Mouse (Mus musculus) stomach, embryonic 14.5 days (tissue): ENCODE results near the gene Bbs9. TPM values are rescaled to one million over a fixed set of nuclear protein-coding genes. Genes with fewer than 3 reads are reported as not detected.

Experiments
- ATAC-seq: fragments of 200-750 bp; cut with Nextera tagmentation; 2 replicates; pipeline ENCODE4 v1.8.0; 2017; ENCODE audit warnings: low read depth, moderate TSS enrichment; ENCODE audit not compliant: insufficient number of reproducible peaks, insufficient read depth, low FRiP score
- H3K27ac ChIP-seq: fragments of 300-500 bp; sonication (generic); 2 replicates; pipeline ENCODE4 v1.5.1; 2014; ENCODE audit warnings: mild to moderate bottlenecking, low read length, moderate library complexity, mixed read lengths
- H3K27me3 ChIP-seq: fragments of 300-500 bp; sonication (generic); 2 replicates; pipeline ENCODE4 v1.6.1; 2014; ENCODE audit warnings: low read length, control low read depth, mixed read lengths; ENCODE audit not compliant: control insufficient read depth, insufficient read depth
- H3K36me3 ChIP-seq: fragments of 300-500 bp; sonication (generic); 2 replicates; pipeline ENCODE4 v1.6.1; 2014; ENCODE audit warnings: mild to moderate bottlenecking, control low read depth, low read length, moderate library complexity, mixed read lengths; ENCODE audit not compliant: control insufficient read depth, insufficient read depth
- H3K4me1 ChIP-seq: fragments of 300-500 bp; sonication (generic); 2 replicates; pipeline ENCODE4 v1.6.1; 2014; ENCODE audit warnings: low read length, control low read depth, mixed read lengths; ENCODE audit not compliant: control insufficient read depth, insufficient read depth
- H3K4me2 ChIP-seq: fragments of 300-500 bp; sonication (generic); replicated peaks from 2 replicates; pipeline ENCODE4 v1.6.1; 2014; ENCODE audit warnings: low read depth, low read length, control low read depth
- H3K4me3 ChIP-seq: fragments of 300-500 bp; sonication (generic); 2 replicates; pipeline ENCODE4 v1.5.1; 2014; ENCODE audit warnings: low read depth, low read length, control low read depth
- H3K9ac ChIP-seq: fragments of 300-500 bp; sonication (generic); replicated peaks from 2 replicates; pipeline ENCODE4 v1.6.1; 2014; ENCODE audit warnings: low read depth, mild to moderate bottlenecking, control low read depth, low read length, moderate library complexity, mixed read lengths
- H3K9me3 ChIP-seq: fragments of 300-500 bp; sonication (generic); 2 replicates; pipeline ENCODE4 v1.6.1; 2016; ENCODE audit warnings: low read depth, low read length, control low read depth; ENCODE audit not compliant: control insufficient read depth
- WGBS: fragments of 180-500 bp; shearing (Covaris S2); extraction: QIAGEN DNeasy Blood & Tissue Kit; methylation state at CpG from one replicate; pipeline ENCODE4 v1.1.7; 2014; 5-methylcytosine and 5-hydroxymethylcytosine counted together
- polyA plus RNA-seq: library from polyadenylated mRNA; unstranded; fragments of >200 nt; fragmentation: Nextera tagmentation; extraction: Ambion mirVana; gene quantifications from 2 replicates; pipeline ENCODE4 v1.2.1, GENCODE M21; 2014

Gene Bbs9
- polyA plus RNA-seq, 1 experiment from 2014 or later, result 16.0 TPM

DNA sequence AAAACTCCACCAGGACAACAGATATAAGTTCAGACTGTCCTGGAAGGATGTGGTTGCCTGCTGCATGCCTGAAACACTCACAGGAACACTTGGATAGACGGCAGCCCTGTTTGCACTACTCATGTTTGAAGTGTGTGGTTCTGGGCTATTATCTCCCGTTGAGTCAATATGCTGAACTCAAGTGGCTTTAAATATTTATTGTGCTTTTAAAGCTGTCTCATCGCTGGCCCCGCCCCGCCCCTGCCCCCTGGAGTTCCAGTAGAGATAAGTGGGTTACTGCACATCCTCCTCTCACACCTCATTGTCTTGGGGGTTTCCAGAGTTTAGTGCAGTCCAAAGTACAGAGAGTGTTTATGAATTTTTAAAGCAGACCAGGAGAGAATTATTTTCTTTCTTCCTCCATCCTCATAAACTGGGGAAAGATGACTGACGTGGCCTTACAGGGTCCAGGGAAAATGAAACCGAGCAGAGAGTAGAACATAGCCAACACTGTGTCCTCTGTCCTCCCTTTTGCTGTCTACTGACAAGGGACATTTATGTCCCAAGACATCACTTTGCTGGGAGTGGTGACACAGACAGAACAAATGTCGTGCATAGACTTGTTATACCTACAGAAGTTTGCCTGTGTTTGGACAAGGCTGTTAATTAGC lies 242.8 kb downstream of the Bbs9 start:
- no peak overlapping the region for H3K4me3 ChIP-seq
- H3K27ac ChIP-seq, result no peak overlapping the region
- H3K36me3 ChIP-seq, result no peaks in the 10 kb centered on the region
- H3K9ac ChIP-seq, result no peak overlapping the region
- H3K27me3 ChIP-seq, result no peaks in the 10 kb centered on the region
- no peaks in the 10 kb centered on the region for H3K4me1 ChIP-seq
- WGBS, result 44% methylated on average over 8 of the region's 8 CpGs
- no peak overlapping the region for H3K4me2 ChIP-seq
- ATAC-seq, result no peak
- no peaks in the 10 kb centered on the region for H3K9me3 ChIP-seq

GRCm38 (mm10) chr9:22732646-22733045 lies 257.1 kb downstream of the Bbs9 start:
- Histone ChIP-seq H3K4me3 (no peak overlapping the region), H3K36me3 (no peaks in the 10 kb centered on the region), H3K27ac (no peak overlapping the region), H3K27me3 (no peaks in the 10 kb centered on the region), H3K4me2 (no peak overlapping the region), H3K4me1 (no peaks in the 10 kb centered on the region), H3K9ac (no peak overlapping the region), H3K9me3 (no peaks in the 10 kb centered on the region)
- ATAC-seq, result no peak
- 58% methylated on average over 1 of the region's 1 CpGs for WGBS

GRCm38 (mm10) chr9:22734954-22735353 lies 259.4 kb downstream of the Bbs9 start:
- ATAC-seq, result no peak
- no peaks in the 10 kb centered on the region for H3K27me3 ChIP-seq
- no peaks in the 10 kb centered on the region for H3K4me1 ChIP-seq
- H3K27ac ChIP-seq, result no peak overlapping the region
- no peak overlapping the region for H3K4me3 ChIP-seq
- 64% methylated on average over 8 of the region's 8 CpGs for WGBS
- no peaks in the 10 kb centered on the region for H3K36me3 ChIP-seq
- H3K9ac ChIP-seq, result no peak overlapping the region
- H3K9me3 ChIP-seq, result no peaks in the 10 kb centered on the region
- no peak overlapping the region for H3K4me2 ChIP-seq

DNA sequence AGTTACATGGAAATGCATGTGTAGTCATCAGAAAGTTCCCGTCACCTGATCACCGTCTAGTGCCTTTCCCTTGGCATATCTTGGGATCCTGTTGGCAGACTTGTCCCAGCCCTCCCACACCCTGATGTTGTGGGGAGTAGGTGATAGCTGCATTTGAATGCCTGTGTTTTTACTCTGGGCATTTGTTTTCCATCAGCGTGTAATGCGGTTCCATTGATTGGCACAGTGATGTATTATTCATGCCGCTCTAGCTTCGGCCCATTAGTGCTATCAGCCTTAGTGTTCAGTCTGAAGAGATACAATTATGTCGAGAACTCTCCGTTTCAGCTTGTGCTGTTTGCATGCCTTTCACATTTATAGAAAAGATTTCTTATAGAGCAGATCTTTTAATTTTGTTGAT lies 259.9 kb downstream of the Bbs9 start:
- Histone ChIP-seq H3K4me3 (no peak overlapping the region), H3K4me1 (no peaks in the 10 kb centered on the region), H3K27me3 (no peaks in the 10 kb centered on the region), H3K4me2 (no peak overlapping the region), H3K9me3 (no peaks in the 10 kb centered on the region), H3K9ac (no peak overlapping the region), H3K36me3 (no peaks in the 10 kb centered on the region), H3K27ac (no peak overlapping the region)
- WGBS, result 86% methylated on average over 8 of the region's 8 CpGs
- ATAC-seq, result no peak

GRCm38 (mm10) chr9:22737893-22738292 lies 262.4 kb downstream of the Bbs9 start:
- Histone ChIP-seq H3K36me3 (no peaks in the 10 kb centered on the region), H3K4me3 (no peak overlapping the region), H3K27ac (no peak overlapping the region), H3K27me3 (no peaks in the 10 kb centered on the region), H3K9ac (no peak overlapping the region), H3K9me3 (no peaks in the 10 kb centered on the region), H3K4me2 (no peak overlapping the region), H3K4me1 (no peaks in the 10 kb centered on the region)
- ATAC-seq, result no peak
- 63% methylated on average over 6 of the region's 6 CpGs for WGBS

GRCm38 (mm10) chr9:22738861-22739260 lies 263.3 kb downstream of the Bbs9 start:
- H3K36me3 ChIP-seq, result no peaks in the 10 kb centered on the region
- no peaks in the 10 kb centered on the region for H3K4me1 ChIP-seq
- no peak overlapping the region for H3K4me3 ChIP-seq
- ATAC-seq, result no peak
- H3K27me3 ChIP-seq, result no peaks in the 10 kb centered on the region
- H3K4me2 ChIP-seq, result no peak overlapping the region
- H3K9me3 ChIP-seq, result no peaks in the 10 kb centered on the region
- H3K9ac ChIP-seq, result no peak overlapping the region
- 75% methylated on average over 3 of the region's 3 CpGs for WGBS
- H3K27ac ChIP-seq, result no peak overlapping the region

GRCm38 (mm10) chr9:22741967-22742366 lies 266.5 kb downstream of the Bbs9 start:
- Histone ChIP-seq H3K4me3 (no peak overlapping the region), H3K9me3 (no peaks in the 10 kb centered on the region), H3K9ac (no peak overlapping the region), H3K27me3 (no peaks in the 10 kb centered on the region), H3K36me3 (no peaks in the 10 kb centered on the region), H3K4me2 (no peak overlapping the region), H3K4me1 (no peaks in the 10 kb centered on the region), H3K27ac (no peak overlapping the region)
- ATAC-seq, result no peak
- WGBS, result 93% methylated on average over 1 of the region's 1 CpGs

DNA sequence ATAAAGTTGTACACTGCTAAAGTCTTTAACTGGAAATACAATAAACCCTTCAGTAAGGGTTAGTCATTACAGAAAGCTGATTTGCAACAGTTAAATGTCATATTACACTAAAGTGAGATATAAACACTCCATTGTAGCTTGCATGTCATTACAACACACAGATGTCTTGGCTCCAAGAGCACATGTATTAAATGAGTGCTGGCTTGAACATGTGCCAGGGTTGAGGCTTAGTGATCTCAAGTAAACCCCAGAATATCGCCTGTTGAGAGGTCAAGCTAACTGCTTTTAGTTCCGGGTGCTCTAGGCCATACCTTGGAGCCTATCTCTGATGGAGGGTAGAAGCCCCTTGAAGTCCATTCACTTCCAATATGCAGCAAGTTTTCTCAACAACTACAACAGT lies 273.1 kb downstream of the Bbs9 start:
- no peak for ATAC-seq
- peaks cover 5% of the 10 kb centered on the region for H3K4me1 ChIP-seq
- H3K27me3 ChIP-seq, result no peaks in the 10 kb centered on the region
- H3K27ac ChIP-seq, result no peak overlapping the region
- 48% methylated on average over 2 of the region's 2 CpGs for WGBS
- H3K4me2 ChIP-seq, result no peak overlapping the region
- no peaks in the 10 kb centered on the region for H3K9me3 ChIP-seq
- no peak overlapping the region for H3K9ac ChIP-seq
- H3K36me3 ChIP-seq, result no peaks in the 10 kb centered on the region
- H3K4me3 ChIP-seq, result no peak overlapping the region
